Mouse (Mus musculus) embryo, embryonic 11 days (tissue): ENCODE results near the gene Luc7l.
A peak's percentile ranks its signal among the peaks of the same experiment; 100 is the strongest.

ENCODE experiments used
- DNase-seq: peaks from one replicate; pipeline ENCODE4 v3.0.0-alpha.2; 2015

Gene Luc7l

DNA sequence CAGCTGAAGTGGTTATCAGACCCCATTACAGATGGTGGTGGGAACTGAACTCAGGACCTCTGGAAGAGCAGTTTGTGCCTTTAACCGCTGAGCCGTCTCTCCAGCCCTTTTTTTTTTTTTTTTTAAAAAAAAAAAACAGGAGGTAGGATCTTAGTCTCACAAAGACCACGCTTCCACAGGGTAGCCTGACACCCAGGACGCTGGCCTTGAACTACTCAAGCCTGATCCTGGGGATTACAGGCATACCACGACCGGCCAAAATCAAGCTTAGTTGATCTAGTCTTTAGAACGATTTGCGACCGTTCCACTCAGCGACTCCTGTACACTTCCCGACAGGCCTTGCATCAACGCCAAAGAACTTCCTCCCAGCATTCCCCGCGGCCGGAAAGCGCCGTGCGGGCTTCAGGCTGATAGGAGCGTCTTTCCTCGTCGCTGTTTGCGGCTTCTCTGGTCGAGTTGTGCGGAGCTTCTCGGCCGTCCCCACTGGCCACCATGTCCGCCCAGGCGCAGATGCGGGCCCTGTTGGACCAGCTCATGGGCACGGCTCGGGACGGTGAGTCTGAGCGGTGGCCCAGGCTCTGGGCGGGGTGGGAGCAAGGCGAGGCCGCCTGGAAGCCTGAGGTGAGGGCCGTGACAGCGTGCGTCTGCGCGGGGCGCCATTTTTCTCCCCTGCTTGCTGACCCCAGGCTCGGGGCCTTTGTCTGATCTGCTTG is at the start of gene Luc7l:
Gene Luc7l (plus strand): TSS at position 358 of the 713 bp plus-strand sequence.
- DNase-seq: peak; percentile 97

DNA sequence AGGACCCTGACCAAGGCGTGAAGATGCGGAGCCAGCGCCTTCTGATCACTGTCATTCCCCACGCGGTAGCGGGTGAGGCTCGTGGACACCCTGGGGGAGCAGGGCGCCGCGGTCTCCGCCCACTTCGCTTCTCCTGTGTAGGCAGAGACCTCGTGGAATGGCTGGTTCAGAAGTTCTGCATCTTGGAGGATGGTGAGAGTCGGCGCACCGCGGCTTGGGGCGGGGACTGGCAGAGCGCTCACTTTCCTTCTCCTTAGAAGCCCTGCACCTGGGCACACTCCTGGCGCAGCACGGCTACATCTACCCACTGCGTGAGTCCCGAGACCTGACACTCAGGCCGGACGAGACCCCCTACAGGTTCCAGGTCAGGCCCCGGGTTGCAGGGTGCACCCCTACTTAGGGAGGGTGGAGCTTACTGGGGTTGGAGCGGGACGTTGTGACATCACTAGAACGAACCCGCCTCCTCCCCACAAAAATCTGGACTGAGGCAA is 49.3 kb upstream of the Luc7l start:
- DNase-seq: no peak

DNA sequence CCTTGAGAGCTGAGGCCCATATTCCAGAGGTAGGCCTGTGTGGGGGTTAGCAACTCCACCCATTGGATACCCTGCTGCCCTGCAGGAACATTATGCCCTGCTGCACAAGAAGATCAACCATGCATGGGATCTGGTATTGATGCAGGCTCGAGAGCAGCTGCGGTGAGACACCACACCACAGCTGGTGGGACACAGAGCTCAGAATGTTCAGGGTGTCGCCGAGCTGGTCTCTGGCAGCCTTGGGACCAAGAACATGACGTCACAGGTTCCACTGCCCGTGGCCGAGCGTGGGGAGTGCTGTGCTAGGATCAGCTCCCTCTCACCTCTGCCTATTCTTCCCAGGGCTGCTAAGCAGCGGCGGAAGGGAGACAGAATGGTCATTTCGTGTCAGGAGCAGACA is 47.9 kb upstream of the Luc7l start:
- DNase-seq: no peak

DNA sequence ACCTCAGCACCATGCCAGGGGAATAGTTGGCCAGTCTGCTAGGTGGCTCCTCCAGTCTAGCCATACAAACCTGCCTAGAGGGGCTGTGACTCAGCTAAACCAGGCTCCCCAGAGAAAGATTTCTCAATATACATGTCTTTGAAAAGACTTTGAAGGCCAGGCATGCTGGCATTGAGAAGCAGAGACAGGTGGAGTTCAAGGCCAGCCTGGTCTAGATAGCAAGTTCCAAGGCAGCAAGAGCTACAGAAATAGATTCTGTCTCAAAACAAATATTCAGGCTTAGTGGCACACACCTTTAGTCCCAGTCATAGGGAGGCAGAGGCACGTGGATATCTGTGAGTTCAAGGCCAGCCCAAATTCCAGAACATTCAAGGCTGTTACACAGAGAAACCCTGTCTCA is 46.3 kb upstream of the Luc7l start:
- DNase-seq: no peak

DNA sequence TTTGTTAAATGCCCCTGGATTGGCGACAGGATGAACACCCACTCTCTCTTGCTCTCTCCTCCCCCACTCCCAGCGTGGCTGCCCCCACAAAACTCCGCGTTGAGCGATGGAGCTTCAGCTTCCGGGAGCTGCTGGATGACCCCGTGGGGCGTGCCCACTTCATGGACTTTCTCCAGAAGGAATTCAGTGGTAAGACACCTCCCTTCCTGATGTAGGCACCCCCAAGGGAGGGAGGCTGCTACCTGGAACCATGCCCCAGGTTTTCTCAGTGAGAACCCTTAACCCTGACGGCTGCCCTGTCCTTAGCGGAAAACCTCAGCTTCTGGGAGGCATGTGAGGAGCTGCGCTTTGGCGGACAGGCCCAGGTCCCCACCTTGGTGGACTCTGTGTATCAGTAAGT is 45.0 kb upstream of the Luc7l start, which contains the start of gene Arhgdig:
Gene Arhgdig (minus strand): TSS at position 101 of the 400 bp plus-strand sequence.
- no peak for DNase-seq

DNA sequence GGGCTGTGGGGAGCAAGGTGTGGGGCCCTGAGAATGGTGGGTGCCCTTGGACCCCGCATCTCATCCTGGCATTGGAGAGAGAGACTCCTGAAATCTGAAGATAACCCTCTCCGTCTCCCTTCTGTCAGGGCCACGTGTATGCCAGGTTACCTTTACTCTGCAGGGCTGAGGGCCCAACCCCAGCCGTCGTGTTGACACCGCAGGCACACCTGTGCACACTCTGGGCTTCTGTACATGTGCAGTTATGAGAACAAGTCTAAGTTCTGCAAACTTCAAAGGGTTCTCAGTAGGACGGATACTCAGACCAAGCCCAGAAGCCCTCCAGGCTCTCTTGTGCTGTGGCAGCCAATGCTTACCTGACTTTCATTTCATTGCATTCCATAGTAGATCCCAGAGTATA is 40.5 kb upstream of the Luc7l start:
- DNase-seq: no peak

DNA sequence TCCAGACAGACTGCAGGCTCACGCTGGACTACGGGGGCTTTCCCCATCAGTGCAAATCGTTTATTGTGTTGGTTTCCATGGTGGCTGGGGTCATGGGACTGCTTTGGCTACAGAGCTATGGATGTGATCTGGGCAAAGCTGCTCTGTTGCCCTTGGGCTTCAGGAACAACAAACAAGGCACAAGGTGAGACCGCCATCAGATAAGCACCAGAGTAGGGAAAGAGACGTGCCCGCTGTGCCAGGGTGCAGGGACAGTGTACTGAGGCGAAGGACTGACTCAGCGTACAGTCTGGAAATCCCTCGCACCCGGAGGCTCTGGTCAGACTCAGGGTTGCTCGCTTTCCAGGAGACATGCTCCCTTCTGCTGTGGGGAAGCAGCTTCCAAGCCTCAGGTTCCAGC is 40.0 kb upstream of the Luc7l start:
- no peak for DNase-seq

DNA sequence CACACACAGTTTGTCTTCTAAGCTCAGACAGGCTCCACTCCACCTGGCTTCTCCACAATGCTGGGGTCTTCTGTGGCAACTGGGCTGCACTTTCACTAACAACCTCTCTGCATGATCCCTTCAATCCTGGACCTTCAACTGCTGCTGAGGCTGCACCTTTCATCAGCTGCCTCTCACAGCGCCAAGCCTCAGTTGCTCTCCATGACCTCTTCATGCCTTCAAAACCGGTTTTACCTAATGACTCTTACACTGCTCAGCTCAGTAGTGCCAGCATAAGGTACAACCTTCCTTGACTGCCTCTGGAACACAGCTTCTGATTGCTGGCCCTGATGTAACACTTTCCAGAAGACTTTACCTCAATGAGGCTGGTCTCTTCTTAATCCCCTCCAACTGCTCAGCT is 31.2 kb upstream of the Luc7l start:
- no peak for DNase-seq

DNA sequence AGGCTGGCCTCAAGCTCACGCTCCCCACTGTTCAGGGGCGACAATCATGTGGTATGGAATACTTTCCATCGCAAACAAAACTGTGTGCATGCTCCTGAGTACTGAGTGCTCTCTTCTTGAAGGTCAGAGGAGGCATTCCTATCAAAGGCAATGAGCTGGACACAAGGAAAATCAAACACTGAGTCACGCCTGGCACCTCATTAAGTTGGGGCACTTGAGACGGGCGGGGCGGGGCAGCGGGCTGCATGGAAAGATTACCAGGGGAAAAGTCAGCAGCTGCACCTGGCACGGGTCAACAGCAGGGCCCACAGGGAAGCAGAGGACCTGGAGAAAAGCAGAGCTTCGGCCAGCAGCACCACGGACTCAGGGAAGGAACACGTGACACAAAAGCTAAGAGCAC is 27.5 kb upstream of the Luc7l start:
- no peak for DNase-seq

DNA sequence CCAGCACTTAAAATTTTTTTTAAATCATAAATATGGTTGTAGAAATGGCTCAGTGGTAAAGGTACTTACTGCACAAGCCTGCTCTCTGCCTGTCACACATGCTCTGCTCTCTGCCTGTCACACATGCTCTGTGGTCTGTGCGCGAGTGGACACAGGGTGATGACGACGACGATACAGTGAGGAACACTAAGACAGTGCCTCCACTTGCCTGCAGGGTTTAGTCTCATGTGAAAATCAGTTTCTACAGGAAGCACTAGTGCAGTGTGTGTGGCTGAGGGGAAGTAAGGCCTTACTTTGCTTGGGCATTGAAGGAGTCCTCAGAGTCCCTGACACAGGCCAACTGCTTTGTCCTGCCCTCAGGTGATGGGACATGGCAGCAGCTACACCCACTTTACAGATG is 22.9 kb upstream of the Luc7l start:
- DNase-seq: no peak

DNA sequence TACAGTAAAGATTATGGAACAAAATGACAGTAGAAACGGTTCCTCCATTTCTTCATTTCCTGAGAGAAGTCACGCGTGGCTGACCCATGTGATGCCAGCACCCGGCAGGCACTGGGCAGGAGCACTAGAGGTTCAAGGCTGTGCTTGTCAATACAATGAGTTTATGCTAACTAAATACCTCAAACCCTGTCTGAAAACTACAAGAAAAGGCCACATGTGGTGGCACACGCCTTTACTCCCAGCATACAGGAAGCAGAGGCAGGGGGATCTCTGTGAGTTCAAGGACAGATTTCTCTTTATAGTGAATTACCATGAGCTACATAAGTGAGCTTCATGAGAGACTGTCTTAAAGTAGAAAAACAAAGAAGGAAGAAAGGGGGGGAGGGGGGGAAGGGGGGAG is 21.5 kb upstream of the Luc7l start:
- DNase-seq: no peak

DNA sequence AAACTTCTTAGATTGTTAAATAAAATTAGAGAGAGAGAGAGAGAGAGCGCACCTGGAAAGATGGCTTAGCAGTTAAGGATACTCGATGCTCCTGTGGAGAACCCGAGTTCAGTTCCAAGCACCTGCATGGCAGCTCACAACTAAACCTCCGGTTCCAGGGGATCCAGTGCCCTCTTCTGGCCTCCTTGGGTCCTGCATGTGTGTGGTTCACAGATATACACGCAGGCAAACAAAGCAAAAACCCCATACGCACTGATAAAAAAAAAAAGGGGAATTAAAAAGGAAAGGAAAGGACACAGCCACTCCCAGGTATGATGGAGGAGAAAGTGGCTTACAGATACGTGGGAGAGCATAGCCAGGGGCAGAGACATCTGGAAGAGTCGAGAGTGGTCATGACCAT is 19.8 kb upstream of the Luc7l start:
- no peak for DNase-seq

DNA sequence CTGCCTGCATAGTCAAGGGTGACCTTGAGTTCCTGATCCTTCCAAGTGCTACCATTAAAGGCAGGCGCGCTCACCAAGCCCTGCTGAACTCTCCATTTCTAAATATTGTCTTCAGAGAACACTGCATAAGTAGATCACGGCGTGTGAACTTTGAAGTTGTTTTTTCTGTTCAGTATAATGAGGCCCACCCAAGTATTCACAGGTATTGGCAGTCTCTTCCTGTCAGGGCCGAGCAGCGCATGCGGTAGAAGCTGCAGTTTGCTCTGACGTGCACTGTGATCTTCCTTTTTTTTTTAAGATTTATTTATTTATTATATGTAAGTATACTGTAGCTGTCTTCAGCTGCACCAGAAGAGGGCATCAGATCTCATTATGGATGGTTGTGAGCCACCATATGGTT is 18.3 kb upstream of the Luc7l start:
- no peak for DNase-seq

DNA sequence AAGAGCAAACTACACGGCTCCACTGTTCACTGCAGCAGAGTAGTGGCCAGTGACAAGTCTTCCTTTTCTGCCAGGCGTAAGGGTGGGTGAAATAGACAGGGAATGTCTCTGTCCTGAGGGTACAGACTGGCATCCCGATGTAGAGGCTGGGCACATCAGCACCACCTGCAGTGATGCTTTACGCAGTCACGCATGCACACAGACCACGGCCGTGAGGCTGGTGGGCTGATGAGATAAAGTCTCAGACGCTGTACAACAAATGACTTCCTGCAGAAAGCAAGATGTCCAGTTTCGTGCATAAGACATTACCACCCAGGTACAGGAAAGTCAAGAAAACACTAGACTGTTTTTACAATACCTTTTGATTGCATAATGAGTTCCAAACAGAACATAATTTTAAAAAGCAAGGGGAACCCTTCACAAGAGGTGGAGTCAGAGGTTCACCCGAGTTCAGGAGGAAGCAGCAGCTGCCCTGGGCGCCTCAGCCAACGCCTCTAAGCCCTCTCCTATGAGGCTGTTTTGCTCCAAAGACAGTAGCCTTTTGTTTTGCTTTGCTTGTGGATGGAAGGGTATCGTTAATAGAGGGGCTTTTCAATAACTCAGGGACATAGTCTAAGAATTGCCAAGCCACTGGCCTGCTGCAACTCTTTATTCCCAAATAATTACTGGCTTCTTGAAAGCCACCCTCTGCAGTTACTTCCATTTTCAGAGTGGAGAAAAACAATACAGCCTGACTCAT is 17.4 kb upstream of the Luc7l start:
- no peak for DNase-seq

DNA sequence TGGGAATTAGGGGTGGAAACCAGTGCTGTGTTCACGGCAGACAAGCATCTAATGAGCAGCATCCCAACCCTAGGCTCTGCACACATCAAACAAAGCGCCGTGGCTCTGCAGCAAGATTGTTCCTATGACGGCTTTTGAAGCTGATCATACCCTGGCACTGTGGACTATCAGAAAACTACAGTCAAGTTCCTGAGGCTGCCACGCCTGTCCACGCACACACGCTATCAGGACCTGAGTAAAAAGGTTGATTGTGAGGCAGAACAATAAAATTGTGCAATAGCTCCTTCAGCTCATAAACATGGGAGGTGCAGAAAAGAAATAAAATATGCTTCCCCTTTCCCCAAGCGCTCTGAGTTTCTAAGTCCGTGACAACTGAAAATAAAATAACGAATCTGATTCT is 15.0 kb upstream of the Luc7l start:
- DNase-seq: no peak

DNA sequence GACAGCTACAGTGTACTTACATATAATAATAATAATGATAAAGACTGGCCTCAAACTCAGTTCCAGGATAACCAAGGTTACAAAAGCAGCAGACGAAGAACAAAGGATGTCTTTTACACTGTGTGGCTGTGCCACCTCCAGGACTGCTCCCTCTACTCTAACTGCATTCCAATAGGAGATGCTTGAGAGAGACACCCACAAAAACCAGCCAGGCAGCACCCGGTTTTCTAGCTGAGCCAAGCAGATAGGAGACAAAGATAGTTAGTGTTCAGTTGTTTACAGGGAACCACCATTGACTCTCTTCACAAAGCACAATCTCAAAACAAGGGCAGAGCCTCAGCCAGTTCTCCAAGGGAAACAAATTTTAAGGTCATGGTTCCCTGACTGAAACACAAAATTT is 13.1 kb upstream of the Luc7l start:
- DNase-seq: no peak

DNA sequence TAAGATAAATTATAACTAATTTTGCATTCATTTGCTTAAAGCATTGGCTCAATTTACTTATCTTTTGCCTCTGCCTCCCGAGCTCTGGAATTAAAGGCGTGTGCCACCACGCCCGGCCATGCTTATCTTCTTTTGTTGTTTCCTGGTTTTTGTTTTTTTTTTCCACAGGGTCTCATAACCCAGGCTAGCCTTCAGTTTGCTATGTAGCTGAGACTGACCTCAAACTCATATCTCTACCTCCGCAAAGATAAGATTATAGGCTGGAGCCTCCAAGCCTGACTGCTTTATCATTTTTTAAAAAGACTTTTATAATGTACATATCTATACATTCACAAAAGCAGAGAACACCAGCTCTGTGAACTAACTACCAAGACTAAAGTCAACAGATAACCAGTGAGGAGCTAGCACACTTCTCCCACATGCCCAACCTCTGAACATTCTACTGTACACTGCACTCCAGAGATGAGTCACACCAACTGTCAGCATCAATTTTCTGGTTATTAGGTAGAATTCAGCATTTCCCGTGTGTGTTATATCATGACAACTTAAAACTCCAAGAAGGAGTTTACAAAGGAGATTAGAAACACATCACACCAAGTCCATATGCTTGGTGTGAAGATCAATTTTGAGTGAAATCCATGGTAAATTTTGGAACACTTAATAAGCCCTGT is 12.4 kb upstream of the Luc7l start:
- no peak for DNase-seq

DNA sequence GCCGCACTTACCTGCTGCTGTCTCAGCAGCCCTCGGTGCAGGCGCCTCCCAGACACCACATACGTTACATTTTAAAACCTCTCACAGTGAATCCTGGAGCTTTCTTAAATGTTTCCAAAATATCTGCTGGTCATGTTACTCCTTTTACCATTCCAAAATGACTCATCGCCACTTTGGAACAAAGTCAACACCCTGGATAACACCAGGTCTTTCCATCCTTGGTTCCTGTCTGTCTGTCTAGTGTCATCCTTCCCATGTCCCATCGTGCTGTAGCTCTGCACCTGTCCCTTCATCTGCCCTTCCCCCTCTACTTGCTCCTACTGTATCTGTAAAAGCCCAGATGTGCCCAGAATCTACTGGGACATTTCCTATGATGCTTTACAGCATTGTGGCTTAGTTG is 11.7 kb upstream of the Luc7l start:
- DNase-seq: no peak

DNA sequence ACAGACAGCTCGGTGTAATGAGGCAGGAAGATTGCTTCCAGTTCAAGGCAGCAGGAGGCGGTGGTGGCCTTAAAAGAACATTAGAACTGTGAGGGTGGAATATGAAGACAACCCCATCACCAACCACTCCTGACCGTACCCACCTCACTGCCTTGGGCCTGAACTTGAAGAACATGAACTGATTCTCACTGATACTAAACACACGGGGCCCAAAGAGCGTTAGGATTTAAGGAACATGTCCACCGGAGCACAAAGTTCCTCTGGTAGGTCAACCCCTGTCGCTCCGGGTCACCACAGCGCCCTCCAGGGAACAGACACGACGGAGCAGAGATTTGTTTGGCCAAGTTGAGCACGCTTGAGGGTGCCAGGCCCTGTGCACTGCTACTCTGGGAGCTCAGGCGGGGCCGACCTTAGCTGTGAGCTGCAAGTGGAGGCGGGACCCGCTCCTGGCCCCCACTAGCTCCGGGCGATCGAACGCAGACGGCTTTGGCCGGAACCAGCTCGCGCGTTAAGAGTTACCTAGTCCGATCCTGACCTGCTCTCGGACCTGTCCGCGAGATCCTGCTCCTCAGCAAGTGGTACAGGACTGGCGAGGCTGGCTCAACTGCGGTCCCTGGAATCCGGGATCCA is 9.1 kb upstream of the Luc7l start:
- no peak for DNase-seq

DNA sequence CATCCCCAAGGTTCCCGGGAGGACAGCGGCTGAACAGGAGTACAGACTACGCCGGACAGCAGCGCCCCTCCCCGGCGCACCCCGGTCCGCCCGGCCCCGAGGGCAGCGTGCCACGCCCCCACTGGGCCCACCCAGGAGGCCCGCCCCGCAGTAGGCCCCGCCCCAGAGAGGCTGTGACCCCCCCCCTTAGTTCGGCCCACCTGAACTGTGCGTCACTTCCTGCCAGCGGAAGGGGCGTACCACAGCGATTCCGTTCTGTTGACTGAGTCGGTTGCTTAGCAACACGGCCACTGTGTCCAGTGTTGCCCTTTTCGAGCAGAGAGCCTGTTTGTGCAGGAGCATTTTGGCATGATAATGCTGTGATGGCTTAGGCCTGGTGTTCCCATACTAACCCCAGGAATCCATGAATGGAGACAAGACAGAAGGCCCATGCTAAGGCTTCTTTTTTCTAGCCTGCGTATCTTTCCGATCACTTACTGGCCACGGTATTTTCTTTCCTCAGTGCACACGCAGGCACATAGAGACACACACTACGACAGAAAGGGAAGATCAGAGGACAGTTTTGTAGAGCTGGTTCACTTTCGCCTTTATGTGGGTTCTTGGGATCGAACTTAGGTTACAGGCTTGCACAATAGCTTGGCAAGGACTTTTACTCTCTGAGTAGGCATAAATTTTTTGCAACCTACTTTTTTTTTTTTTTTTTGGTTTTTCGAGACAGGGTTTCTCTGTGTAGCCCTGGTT is 8.4 kb upstream of the Luc7l start, which contains the start of gene Fam234a:
Gene Fam234a (minus strand): TSS at position 142 of the 741 bp plus-strand sequence.
- DNase-seq: peak; percentile 98

DNA sequence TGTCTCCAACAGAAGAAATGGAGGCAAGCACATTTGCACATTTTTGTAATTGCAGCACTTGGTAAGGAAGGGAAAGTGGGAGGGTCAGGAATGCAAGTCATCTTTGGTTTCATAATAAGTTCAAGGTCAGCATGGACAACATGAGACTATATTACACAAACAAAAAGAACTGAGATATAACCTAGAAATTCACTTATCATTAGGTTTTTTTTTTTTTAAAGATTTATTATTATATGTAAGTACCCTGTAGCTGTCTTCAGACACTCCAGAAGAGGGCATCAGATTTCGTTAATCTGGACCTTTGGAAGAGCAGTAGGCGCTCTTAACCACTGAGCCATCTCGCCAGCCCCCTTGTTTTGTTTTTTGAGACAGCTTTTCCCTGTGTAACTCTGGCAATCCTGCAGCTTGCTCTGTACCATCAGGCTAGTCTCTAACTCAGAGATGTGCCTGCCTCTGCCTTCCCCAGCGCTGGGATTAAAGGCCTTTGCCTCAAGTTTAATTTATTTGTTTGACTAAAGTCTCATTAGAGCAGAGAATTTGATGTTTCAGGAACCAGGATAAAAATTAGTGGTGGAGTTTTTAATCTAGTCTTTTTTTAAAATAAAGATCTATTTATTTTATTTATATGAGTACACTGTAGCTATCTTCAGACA is 684 bp upstream of the Luc7l start:
- DNase-seq: no peak

DNA sequence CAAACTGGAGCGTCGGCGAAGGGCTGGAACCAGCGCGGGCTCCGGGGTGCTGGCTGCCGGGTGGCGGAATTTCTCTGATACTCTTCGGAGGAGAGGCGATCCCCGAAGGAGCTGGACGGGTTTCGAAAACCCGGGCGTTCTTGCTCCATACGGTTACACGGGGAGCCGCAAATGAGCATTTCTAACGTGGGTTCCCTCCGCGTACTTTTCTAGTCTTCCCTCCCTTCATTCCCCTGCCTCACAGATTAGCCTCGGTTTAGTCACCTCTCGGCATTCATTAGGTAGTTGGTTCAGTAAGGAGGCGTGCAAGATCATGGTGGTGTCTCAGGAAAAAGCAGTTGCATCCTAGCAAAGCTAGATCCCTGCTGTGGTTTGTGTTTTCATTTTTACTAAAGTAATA is 703 bp downstream of the Luc7l start:
- no peak for DNase-seq
